Comparison of ENCODE assay signal across 9 mouse cellular contexts in the genomic region with DNA sequence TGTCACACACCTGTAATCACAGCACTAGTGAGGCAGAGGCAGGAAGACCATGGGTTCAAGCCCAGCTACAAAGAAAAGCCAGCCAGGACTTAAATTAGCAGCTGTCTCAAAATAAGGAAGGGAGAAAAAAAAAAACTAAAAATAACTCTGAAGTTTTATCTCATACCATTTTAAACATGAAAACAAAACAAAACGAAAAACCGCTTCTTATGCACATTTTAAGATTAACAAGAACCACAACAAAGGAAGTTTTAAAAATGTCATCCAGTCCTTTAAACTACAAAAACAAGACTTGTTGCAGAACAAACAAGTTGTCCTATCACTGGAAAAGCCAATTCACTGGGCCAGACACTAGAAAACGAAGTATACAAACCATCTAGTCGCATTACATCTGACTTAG. TPM values are rescaled to one million over a fixed set of nuclear protein-coding genes. Genes with fewer than 3 reads are reported as not detected.
DNase-seq lines count a peak whose midpoint lies in the region; ATAC-seq and TF ChIP-seq lines count a peak whose summit lies in the region.
"Had no signal": no experiment of that assay in that cellular context is flagged by ENCODE, and none has a peak within 500 bp of the region (broad histone marks: within the 10 kb centered on the region; RNA-seq: fewer than 3 reads in every experiment).

No protein-coding gene starts in this region.

- peak overlapping the region; percentile 87 for H3K4me2 ChIP-seq in heart, embryonic 14.5 days (ENCODE audit: low read length)
- H3K4me2 ChIP-seq in liver, embryonic 11.5 days = peak overlapping the region; percentile 100

- TF ChIP-seq CTCF in thymus, adult 2 months (IDR thresholded peaks at IDR 0.05; ENCODE audit: borderline replicate concordance, control insufficient read depth, extremely low read depth, insufficient read depth, low read length, poor library complexity) = no peak

- H3K27ac ChIP-seq in heart, embryonic 14.5 days (replicated peaks in 1 of 2; ENCODE audit: control insufficient read depth in 1 of 2, insufficient read depth in 1 of 2, low read depth in 2 of 2, low read length in 2 of 2) = 0 out of 4 replicates have a peak overlapping the region, but pooled peaks of 1 of the 2 experiments have one; percentile 59
- H3K27ac ChIP-seq in thymus, adult 2 months (ENCODE audit: control insufficient read depth, insufficient read depth, low read length) = no peak overlapping the region
- no peak overlapping the region for H3K27ac ChIP-seq in liver, embryonic 11.5 days (ENCODE audit: low read depth, low read length)

- peaks cover 0 to 2% of the 10 kb centered on the region in 2 experiments; a peak in 2 of 4 replicates for H3K4me1 ChIP-seq in heart, embryonic 14.5 days (ENCODE audit: control insufficient read depth in 2 of 2, insufficient read depth in 2 of 2, low read length in 2 of 2)
- H3K4me1 ChIP-seq in thymus, adult 2 months (replicated peaks; ENCODE audit: control insufficient read depth, insufficient read depth, low read length) = peaks cover 7% of the 10 kb centered on the region
- H3K4me1 ChIP-seq in liver, embryonic 11.5 days (replicated peaks; ENCODE audit: control insufficient read depth, insufficient read depth, low read length) = no peaks in the 10 kb centered on the region

- ATAC-seq in heart, embryonic 14.5 days (ENCODE audit: insufficient number of reproducible peaks, insufficient read depth, low FRiP score, low read depth) = no peak
- no peak for ATAC-seq in liver, embryonic 11.5 days (replicated peaks; ENCODE audit: low FRiP score)

- 72% methylated on average over 4 of the region's 4 CpGs for WGBS in heart, embryonic 14.5 days
- WGBS in thymus, adult 2 months = 48% methylated on average over 4 of the region's 4 CpGs
- WGBS in liver, embryonic 11.5 days = 77% methylated on average over 4 of the region's 4 CpGs

- H3K9me3 ChIP-seq in heart, embryonic 14.5 days (ENCODE audit: control insufficient read depth, low read length) = no peaks in the 10 kb centered on the region
- no peaks in the 10 kb centered on the region for H3K9me3 ChIP-seq in liver, embryonic 11.5 days (ENCODE audit: control insufficient read depth, low read length)
- H3K9me3 ChIP-seq: G1E had no signal

- H3K4me3 ChIP-seq in heart, embryonic 14.5 days (ENCODE audit: control insufficient read depth in 1 of 2, insufficient read depth in 1 of 2, low read depth in 1 of 2, low read length in 2 of 2) = peak overlapping the region in 1 of 2 experiments; percentile 64; a peak in 2 of 4 replicates
- H3K4me3 ChIP-seq in thymus, adult 2 months (ENCODE audit: control insufficient read depth, insufficient read depth, low read length) = no peak overlapping the region
- H3K4me3 ChIP-seq in liver, embryonic 11.5 days (ENCODE audit: low read depth, low read length) = peak overlapping the region; percentile 70; the same call in 1 of the 2 replicates

- no peaks in the 10 kb centered on the region for H3K36me3 ChIP-seq in heart, embryonic 14.5 days (ENCODE audit: control insufficient read depth, insufficient read depth, low read length)
- H3K36me3 ChIP-seq in thymus, adult 2 months (ENCODE audit: control insufficient read depth, insufficient read depth, low read length) = no peaks in the 10 kb centered on the region
- H3K36me3 ChIP-seq in liver, embryonic 11.5 days (ENCODE audit: control insufficient read depth, insufficient read depth, low read length) = no peaks in the 10 kb centered on the region

- H3K9ac ChIP-seq in heart, embryonic 14.5 days (ENCODE audit: low read length) = peak overlapping the region; percentile 72
- no peak overlapping the region; the same call in 1 of the 2 replicates for H3K9ac ChIP-seq in liver, embryonic 11.5 days (ENCODE audit: low read depth, low read length)

- no peak for TF ChIP-seq POLR2A in thymus, adult 2 months (IDR thresholded peaks at IDR 0.05; ENCODE audit: control insufficient read depth, extremely low read depth, insufficient read depth, low read length, poor library complexity)

- DNase-seq in heart, adult 8-10 months (ENCODE audit: low spot score) = no peak
- peak; percentile 13 for DNase-seq in thymus, postnatal 14 days
- no peak for DNase-seq in thymus, adult 2 months
- no peak for DNase-seq in liver, embryonic 11.5 days (ENCODE audit: low spot score)
- DNase-seq in right cerebral cortex, postnatal 10 days (ENCODE audit: low spot score in 2 of 2) = no peak
- DNase-seq in adrenal gland, postnatal 25 days = no peak
- DNase-seq in gastrocnemius, postnatal 25 days = no peak

- no peaks in the 10 kb centered on the region for H3K27me3 ChIP-seq in heart, embryonic 14.5 days (ENCODE audit: control insufficient read depth, insufficient read depth, low read length)
- no peaks in the 10 kb centered on the region for H3K27me3 ChIP-seq in thymus, adult 2 months (ENCODE audit: control insufficient read depth, insufficient read depth, low read length)
- no peaks in the 10 kb centered on the region for H3K27me3 ChIP-seq in liver, embryonic 11.5 days (replicated peaks; ENCODE audit: control insufficient read depth, insufficient read depth, low read length)

RNA-seq across cellular contexts. Expression of a gene that starts 1.2 kb away (rescaled TPM):
- polyA plus RNA-seq in heart, embryonic 14.5 days (2014; fragmentation: Nextera tagmentation; extraction: Ambion mirVana) = 6.0 and 6.9 TPM in 2 replicates
- total RNA-seq in heart, adult 8-10 months (2022) = 10 to 100 TPM; 14.2 to 19.0 (median 14.4) TPM
- polyA plus RNA-seq in thymus, adult 2 months (2012; rRNA removed) = 3.1 and 3.5 TPM in 2 replicates
- 6.3 and 8.4 TPM in 2 replicates for polyA plus RNA-seq in liver, embryonic 11.5 days (2014; fragmentation: Nextera tagmentation; extraction: Ambion mirVana)
- 5.7 and 8.3 TPM in 2 replicates for total RNA-seq in adrenal gland, postnatal 25 days (2021)
- 10 to 100 TPM; 10.0 to 12.1 TPM for total RNA-seq in gastrocnemius, postnatal 25 days (2021)
